Mouse (Mus musculus) embryonic stem cell, embryonic (primary cell): ENCODE measurements around the gene Ppp1r16b.

Experiments used
- CTCF ChIA-PET, 4 experiments: fragments of 300-600 bp in 2 of 4; fragments of 350-600 bp in 2 of 4; sonication (Branson Sonifier 250); formaldehyde crosslinking; loops; one replicate each; lab custom pipeline; 2022; ENCODE audit warnings: inconsistent platforms in 2 of 4; lab: Charles Lee
- POLR2A ChIA-PET, 4 experiments: fragments of 300-600 bp in 2 of 4; fragments of 350-600 bp in 2 of 4; sonication (Branson Sonifier 250); formaldehyde crosslinking; loops; one replicate each; lab custom pipeline; 2022; ENCODE audit warnings: antibody characterized with exemption in 4 of 4, inconsistent platforms in 1 of 4; lab: Charles Lee

Ppp1r16b gene

GRCm38 (mm10) chr2:158722991-158723551 is 57.9 kb downstream of the Ppp1r16b start:
- CTCF ChIA-PET: interaction anchor here in 3 of 4 experiments (0.6 to 2.3 kb wide), 4 partner anchors 13 to 163 kb away, joined by 3 to 9 read pairs (median 4); no protein-coding TSS in a partner anchor
- POLR2A ChIA-PET: no interaction called here

- ChIA-PET POLR2A (interaction anchor here in 1 of 4 experiments (0.8 kb wide), 1 partner anchor 15 kb away, joined by 3 read pairs; no protein-coding TSS in a partner anchor), CTCF (interaction anchor here in 3 of 4 experiments (0.6 to 2.3 kb wide), 5 partner anchors 12 to 163 kb away, joined by 3 to 9 read pairs (median 3); no protein-coding TSS in a partner anchor)
Measured at GRCm38 (mm10) chr2:158723806-158724205, 58.6 kb downstream of the Ppp1r16b start.

GRCm38 (mm10) chr2:158726252-158726651 is 61.1 kb downstream of the Ppp1r16b start:
- POLR2A ChIA-PET: interaction anchor here in 2 of 4 experiments (0.6 to 1.2 kb wide), 3 partner anchors 11 to 136 kb away, joined by 3 to 4 read pairs (median 3); no protein-coding TSS in a partner anchor
- CTCF ChIA-PET: interaction anchor here in 3 of 4 experiments (0.6 to 1.5 kb wide), 15 partner anchors 9 to 1458 kb away, joined by 3 to 16 read pairs (median 4); no protein-coding TSS in a partner anchor

GRCm38 (mm10) chr2:158728061-158728815 is 63.0 kb downstream of the Ppp1r16b start:
- ChIA-PET POLR2A (interaction anchor here in 3 of 4 experiments (0.6 to 1.2 kb wide), 8 partner anchors 11 to 793 kb away, joined by 3 to 4 read pairs (median 3); no protein-coding TSS in a partner anchor), CTCF (interaction anchor here (0.6 to 2.2 kb wide), 12 partner anchors 8 to 182 kb away, joined by 3 to 14 read pairs (median 4); no protein-coding TSS in a partner anchor)

GRCm38 (mm10) chr2:158730896-158731295 is 65.7 kb downstream of the Ppp1r16b start:
- ChIA-PET CTCF (interaction anchor here in 1 of 4 experiments (1.1 kb wide), 1 partner anchor 133 kb away, joined by 5 read pairs; no protein-coding TSS in a partner anchor), POLR2A (no interaction called here)

- POLR2A ChIA-PET: no interaction called here
- CTCF ChIA-PET: interaction anchor here in 1 of 4 experiments (1.0 kb wide), 1 partner anchor 12 kb away, joined by 3 read pairs; no protein-coding TSS in a partner anchor
Measured at GRCm38 (mm10) chr2:158732521-158732920, 67.3 kb downstream of the Ppp1r16b start.

- POLR2A ChIA-PET: no interaction called here
- CTCF ChIA-PET: interaction anchor here in 2 of 4 experiments (0.9 to 2.9 kb wide), 3 partner anchors 11 to 95 kb away, joined by 3 to 17 read pairs (median 3); no protein-coding TSS in a partner anchor
Measured at GRCm38 (mm10) chr2:158733136-158733535, 67.9 kb downstream of the Ppp1r16b start.

- CTCF ChIA-PET: interaction anchor here in 2 of 4 experiments (0.9 to 2.9 kb wide), 3 partner anchors 12 to 130 kb away, joined by 3 to 17 read pairs (median 3); no protein-coding TSS in a partner anchor
- POLR2A ChIA-PET: no interaction called here
Measured at GRCm38 (mm10) chr2:158733914-158734313, 68.7 kb downstream of the Ppp1r16b start.

GRCm38 (mm10) chr2:158734500-158735152 is 69.4 kb downstream of the Ppp1r16b start:
- CTCF ChIA-PET: interaction anchor here in 3 of 4 experiments (0.5 to 2.9 kb wide), 8 partner anchors 8 to 129 kb away, joined by 3 to 17 read pairs (median 4); no protein-coding TSS in a partner anchor
- POLR2A ChIA-PET: interaction anchor here in 1 of 4 experiments (1.0 kb wide), 1 partner anchor 26 kb away, joined by 3 read pairs; no protein-coding TSS in a partner anchor

- ChIA-PET POLR2A (interaction anchor here in 1 of 4 experiments (1.0 kb wide), 1 partner anchor 25 kb away, joined by 3 read pairs; no protein-coding TSS in a partner anchor), CTCF (interaction anchor here in 3 of 4 experiments (0.5 to 2.9 kb wide), 9 partner anchors 9 to 129 kb away, joined by 3 to 17 read pairs (median 4); no protein-coding TSS in a partner anchor)
Measured at GRCm38 (mm10) chr2:158735340-158735739, 70.1 kb downstream of the Ppp1r16b start.

- CTCF ChIA-PET: interaction anchor here (0.6 to 2.9 kb wide), 12 partner anchors 8 to 541 kb away, joined by 3 to 17 read pairs (median 4); no protein-coding TSS in a partner anchor
Measured at GRCm38 (mm10) chr2:158736247-158736646, 71.0 kb downstream of the Ppp1r16b start.

GRCm38 (mm10) chr2:158738591-158738990 is 73.4 kb downstream of the Ppp1r16b start:
- ChIA-PET CTCF (interaction anchor here (0.8 to 2.1 kb wide), 8 partner anchors 16 to 205 kb away, joined by 3 to 11 read pairs (median 3); no protein-coding TSS in a partner anchor), POLR2A (interaction anchor here in 2 of 4 experiments (0.7 to 1.3 kb wide), 6 partner anchors 15 to 125 kb away, joined by 3 to 4 read pairs (median 3); partner anchors contain the start of genes Dhx35 (in 1 of the 2) and Fam83d (in 1 of the 2))

More at GRCm38 (mm10) chr2:158736247-158736646, 71.0 kb downstream of the Ppp1r16b start:
- POLR2A ChIA-PET: interaction anchor here in 2 of 4 experiments (0.6 kb wide), 2 partner anchors 107 to 354 kb away, joined by 3 to 4 read pairs; no protein-coding TSS in a partner anchor

- POLR2A ChIA-PET: interaction anchor here in 2 of 4 experiments (0.7 to 1.3 kb wide), 9 partner anchors 13 to 295 kb away, joined by 3 to 4 read pairs (median 3); partner anchors contain the start of genes Dhx35 (in 1 of the 2) and Fam83d (in 1 of the 2)
- CTCF ChIA-PET: interaction anchor here (0.7 to 2.1 kb wide), 10 partner anchors 16 to 205 kb away, joined by 3 to 11 read pairs (median 3); no protein-coding TSS in a partner anchor
Measured at GRCm38 (mm10) chr2:158739113-158739512, 73.9 kb downstream of the Ppp1r16b start.

- CTCF ChIA-PET: interaction anchor here in 3 of 4 experiments (0.6 to 1.5 kb wide), 5 partner anchors 16 to 124 kb away, joined by 3 read pairs; no protein-coding TSS in a partner anchor
- POLR2A ChIA-PET: interaction anchor here in 1 of 4 experiments (0.8 kb wide), 1 partner anchor 21 kb away, joined by 3 read pairs; no protein-coding TSS in a partner anchor
Measured at GRCm38 (mm10) chr2:158741011-158741501, 75.9 kb downstream of the Ppp1r16b start.

- CTCF ChIA-PET: interaction anchor here in 2 of 4 experiments (0.6 to 1.5 kb wide), 11 partner anchors 14 to 427 kb away, joined by 3 to 5 read pairs (median 3); no protein-coding TSS in a partner anchor
Measured at GRCm38 (mm10) chr2:158742431-158742830, 77.2 kb downstream of the Ppp1r16b start.

GRCm38 (mm10) chr2:158743518-158744141 is 78.4 kb downstream of the Ppp1r16b start:
- ChIA-PET POLR2A (interaction anchor here in 1 of 4 experiments (0.5 to 0.9 kb wide), 3 partner anchors 15 to 246 kb away, joined by 3 read pairs; no protein-coding TSS in a partner anchor), CTCF (interaction anchor here in 3 of 4 experiments (0.5 to 3.2 kb wide), 11 partner anchors 13 to 558 kb away, joined by 3 to 18 read pairs (median 4); no protein-coding TSS in a partner anchor)

More at GRCm38 (mm10) chr2:158742431-158742830, 77.2 kb downstream of the Ppp1r16b start:
- POLR2A ChIA-PET: interaction anchor here in 1 of 4 experiments (0.7 kb wide), 1 partner anchor 25 kb away, joined by 3 read pairs; no protein-coding TSS in a partner anchor
